Mouse (Mus musculus) spleen, adult 2 months (tissue): Measurements from ENCODE around the gene Psme3.

Experiments used
- CTCF ChIP-seq: fragments of 200-500 bp; IDR thresholded peaks from 2 replicates; pipeline ENCODE4 v1.5.1; 2011; ENCODE audit warnings: mild to moderate bottlenecking, inconsistent platforms; ENCODE audit not compliant: insufficient read depth, insufficient read length, insufficient replicate concordance; ENCODE audit errors: extremely low read depth
- POLR2A ChIP-seq: fragments of 200-500 bp; IDR thresholded peaks from 2 replicates; pipeline ENCODE4 v1.6.1; 2011; ENCODE audit warnings: low read depth, low read length, inconsistent platforms

DNA sequence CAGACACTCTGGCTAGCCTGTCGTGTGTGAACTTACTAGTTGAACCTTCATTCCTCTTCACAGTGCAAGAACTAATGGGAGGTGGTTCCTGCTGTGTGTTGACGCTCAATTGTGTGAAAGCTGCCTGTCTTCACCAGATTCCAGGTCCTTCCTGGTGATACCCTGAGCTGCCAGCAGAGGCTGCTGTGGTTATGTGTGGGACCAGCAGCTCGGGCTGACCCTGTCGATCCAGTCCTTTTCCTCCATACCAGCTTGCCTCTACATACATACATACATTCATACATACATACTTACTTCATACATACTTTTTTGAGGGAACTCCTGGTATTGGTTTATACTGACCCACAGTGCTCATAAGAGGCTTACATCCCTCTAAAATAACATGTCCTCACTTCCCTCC, 7.6 kb downstream of the Psme3 start:
- TF ChIP-seq CTCF (peak; percentile 51; the same call in 1 of the 2 replicates), POLR2A (no peak)
